Mouse (Mus musculus) forebrain, postnatal 0 days (tissue): ENCODE results near the gene Efnb2. TPM values are rescaled to one million over a fixed set of nuclear protein-coding genes. Genes with fewer than 3 reads are reported as not detected.

Source experiments
- ATAC-seq: fragments of 200-750 bp; cut with Nextera tagmentation; 2 replicates; pipeline ENCODE4 v1.8.0; 2017; ENCODE audit warnings: mild to moderate bottlenecking, moderate library complexity
- DNase-seq: peaks from one replicate; pipeline ENCODE4 v3.0.0-alpha.2; 2015
- H3K27ac ChIP-seq: fragments of 300-500 bp; sonication (generic); 2 replicates; pipeline ENCODE4 v1.5.1; 2014; ENCODE audit warnings: low read depth, mild to moderate bottlenecking, antibody characterized with exemption, low read length, moderate library complexity, mixed read lengths
- H3K27me3 ChIP-seq: fragments of 300-500 bp; sonication (generic); 2 replicates; pipeline ENCODE4 v1.6.1; 2014; ENCODE audit warnings: mild to moderate bottlenecking, low read length, mixed read lengths; ENCODE audit not compliant: insufficient read depth
- H3K36me3 ChIP-seq: fragments of 300-500 bp; sonication (generic); 2 replicates; pipeline ENCODE4 v1.6.1; 2014; ENCODE audit warnings: mild to moderate bottlenecking, moderate library complexity; ENCODE audit not compliant: insufficient read depth
- H3K4me1 ChIP-seq: fragments of 300-500 bp; sonication (generic); 2 replicates; pipeline ENCODE4 v1.6.1; 2014; ENCODE audit warnings: antibody characterized with exemption; ENCODE audit not compliant: insufficient read depth
- H3K4me2 ChIP-seq: fragments of 300-500 bp; sonication (generic); 2 replicates; pipeline ENCODE4 v1.6.1; 2014; ENCODE audit warnings: low read depth, mild to moderate bottlenecking, moderate library complexity
- H3K4me3 ChIP-seq: fragments of 300-500 bp; sonication (generic); 2 replicates; pipeline ENCODE4 v1.5.1; 2014; ENCODE audit warnings: low read depth, low read length, mixed read lengths
- H3K9ac ChIP-seq: fragments of 300-500 bp; sonication (generic); 2 replicates; pipeline ENCODE4 v1.6.1; 2014; ENCODE audit warnings: mild to moderate bottlenecking
- H3K9me3 ChIP-seq: fragments of 300-500 bp; sonication (generic); 2 replicates; pipeline ENCODE4 v1.6.1; 2016; ENCODE audit warnings: low read length
- CTCF ChIP-seq: sonication (generic); IDR thresholded peaks from 2 replicates; pipeline ENCODE4 v1.5.1; 2016; ENCODE audit warnings: antibody characterized with exemption, control low read depth, low read depth
- WGBS: fragments of 180-500 bp; shearing (Covaris S2); extraction: QIAGEN DNeasy Blood & Tissue Kit; methylation state at CpG from one replicate; pipeline ENCODE4 v1.1.7; 2014; 5-methylcytosine and 5-hydroxymethylcytosine counted together
- microRNA-seq, 2 experiments: library from miRNA; unstranded; fragments of <30 nt; microRNA quantifications; one replicate each; pipeline ENCODE4; 2016
- polyA plus RNA-seq: library from polyadenylated mRNA; unstranded; fragments of >200 nt; fragmentation: Nextera tagmentation; extraction: Ambion mirVana; gene quantifications from 2 replicates; pipeline ENCODE4 v1.2.1, GENCODE M21; 2015
- total RNA-seq: library from RNA; depleted of rRNA; stranded (reverse); fragments of >200 nt; gene quantifications from 2 replicates; pipeline ENCODE4 v1.2.3, GENCODE M21; 2014; rRNA removed

The Efnb2 gene
- total and polyA plus RNA-seq, 2 experiments from 2014 or later = 29.6 to 53.5 TPM

GRCm38 (mm10) chr8:8571625-8572215 is 89.3 kb downstream of the Efnb2 start:
- 86% methylated on average over 7 of the region's 7 CpGs for WGBS
- no peak overlapping the region for H3K4me2 ChIP-seq
- H3K27ac ChIP-seq = no peak overlapping the region
- no peak overlapping the region for H3K4me3 ChIP-seq
- ATAC-seq = no peak
- no peak for DNase-seq
- no peaks in the 10 kb centered on the region for H3K36me3 ChIP-seq
- H3K4me1 ChIP-seq = peaks cover 8% of the 10 kb centered on the region; the same call in 1 of the 2 replicates
- no peak for TF ChIP-seq CTCF
- no peaks in the 10 kb centered on the region for H3K27me3 ChIP-seq
- H3K9me3 ChIP-seq = no peaks in the 10 kb centered on the region
- H3K9ac ChIP-seq = no peak overlapping the region

GRCm38 (mm10) chr8:8569280-8569679 is 91.8 kb downstream of the Efnb2 start:
- no peaks in the 10 kb centered on the region for H3K27me3 ChIP-seq
- H3K36me3 ChIP-seq = no peaks in the 10 kb centered on the region
- H3K4me1 ChIP-seq = no peaks in the 10 kb centered on the region; the same call in 1 of the 2 replicates
- 89% methylated on average over 10 of the region's 10 CpGs for WGBS
- no peak overlapping the region for H3K27ac ChIP-seq
- H3K9ac ChIP-seq = no peak overlapping the region
- H3K9me3 ChIP-seq = no peaks in the 10 kb centered on the region
- H3K4me3 ChIP-seq = no peak overlapping the region
- DNase-seq (no peak), ATAC-seq (no peak)
- H3K4me2 ChIP-seq = no peak overlapping the region
- no peak for TF ChIP-seq CTCF

- 93% methylated on average over 9 of the region's 9 CpGs for WGBS
- Histone ChIP-seq H3K36me3 (no peaks in the 10 kb centered on the region), H3K4me3 (no peak overlapping the region), H3K27ac (no peak overlapping the region), H3K9ac (no peak overlapping the region), H3K27me3 (no peaks in the 10 kb centered on the region), H3K9me3 (no peaks in the 10 kb centered on the region), H3K4me2 (no peak overlapping the region), H3K4me1 (no peaks in the 10 kb centered on the region; the same call in 1 of the 2 replicates)
- no peak for TF ChIP-seq CTCF
- ATAC-seq = no peak
- DNase-seq = no peak
Observed at GRCm38 (mm10) chr8:8568215-8568773, 92.7 kb downstream of the Efnb2 start.

Small RNA genes within 50 kb of the gene (microRNA-seq; reads per million reads assigned to microRNA genes)
- gene Mir7654 = 2.3 to 3.9 reads per million in 2 experiments

Other genes with a start within 250 kb of the Efnb2 start
- gene Arglu1, start 29.3 kb upstream of the Efnb2 start, total RNA-seq = 115 and 154 TPM in 2 replicates
- 101 and 143 TPM in 2 replicates for gene Arglu1, start 29.3 kb upstream of the Efnb2 start, polyA plus RNA-seq